Mouse (Mus musculus): ENCODE measurements around the gene Fus.
"Not testable (repeated sequence)": the region's sequence is repeated elsewhere in the genome, so short reads cannot be mapped to it uniquely, and the experiment has no call there.

Gene Fus

GRCm38 (mm10) chr7:127967004-127967921 is at the start of gene Fus:
Fus (plus strand) TSS chr7:127967457.
- DNase-seq = peak; percentile 96

GRCm38 (mm10) chr7:127918203-127918602 is 49.1 kb upstream of the Fus start:
- peak; percentile 48 for DNase-seq

- DNase-seq = peak; percentile 41
Observed at GRCm38 (mm10) chr7:127919290-127919689, 48.0 kb upstream of the Fus start.

- DNase-seq = peak; percentile 42
Observed at GRCm38 (mm10) chr7:127921516-127921915, 45.7 kb upstream of the Fus start.

GRCm38 (mm10) chr7:127922451-127923275 is 44.6 kb upstream of the Fus start:
- no peak for DNase-seq

GRCm38 (mm10) chr7:127923714-127924113 is 43.5 kb upstream of the Fus start:
- DNase-seq = no peak

GRCm38 (mm10) chr7:127925252-127925651 is 42.0 kb upstream of the Fus start:
- DNase-seq = no peak

- DNase-seq = no peak
Observed at GRCm38 (mm10) chr7:127926066-127926465, 41.2 kb upstream of the Fus start.

GRCm38 (mm10) chr7:127926846-127927245 is 40.4 kb upstream of the Fus start:
- DNase-seq = no peak

- DNase-seq = no peak
Observed at GRCm38 (mm10) chr7:127927726-127928125, 39.5 kb upstream of the Fus start.

- no peak for DNase-seq
Observed at GRCm38 (mm10) chr7:127928596-127928995, 38.7 kb upstream of the Fus start.

- no peak for DNase-seq
Observed at GRCm38 (mm10) chr7:127929923-127930322, 37.3 kb upstream of the Fus start, which contains the start of gene Prss8. Prss8 (minus strand) TSS chr7:127930104.

- no peak for DNase-seq
Observed at GRCm38 (mm10) chr7:127930636-127931035, 36.6 kb upstream of the Fus start.

GRCm38 (mm10) chr7:127931351-127932135 is 35.7 kb upstream of the Fus start:
- DNase-seq = no peak

- no peak for DNase-seq
Observed at GRCm38 (mm10) chr7:127932273-127933031, 34.8 kb upstream of the Fus start.

GRCm38 (mm10) chr7:127934075-127934474 is 33.2 kb upstream of the Fus start:
- DNase-seq = no peak

- peak; percentile 97 for DNase-seq
Observed at GRCm38 (mm10) chr7:127935028-127935722, 32.1 kb upstream of the Fus start.

GRCm38 (mm10) chr7:127935748-127936159 is 31.5 kb upstream of the Fus start:
- no peak for DNase-seq

GRCm38 (mm10) chr7:127936216-127936884 is 30.9 kb upstream of the Fus start:
- DNase-seq = peak; percentile 19

GRCm38 (mm10) chr7:127942097-127942496 is 25.2 kb upstream of the Fus start:
- not testable (repeated sequence) for DNase-seq

GRCm38 (mm10) chr7:127944614-127945013 is 22.6 kb upstream of the Fus start:
- DNase-seq = no peak

All from retina, postnatal 1 day (tissue).